Mouse (Mus musculus) intestine, postnatal 0 days (tissue): ENCODE measurements around the gene Car5a. TPM values are rescaled to one million over a fixed set of nuclear protein-coding genes. Genes with fewer than 3 reads are reported as not detected.

Experiments
- ATAC-seq: fragments of 200-750 bp; cut with Nextera tagmentation; 2 replicates; pipeline ENCODE4 v1.8.0; 2017; ENCODE audit warnings: mild to moderate bottlenecking, moderate TSS enrichment, moderate library complexity
- H3K27ac ChIP-seq: fragments of 300-500 bp; sonication (generic); 2 replicates; pipeline ENCODE4 v1.5.1; 2014; ENCODE audit warnings: mild to moderate bottlenecking, low read depth, low read length, moderate library complexity
- H3K27me3 ChIP-seq: fragments of 300-500 bp; sonication (generic); replicated peaks from 2 replicates; pipeline ENCODE4 v1.6.1; 2014; ENCODE audit warnings: low read length, mixed read lengths; ENCODE audit not compliant: control insufficient read depth, insufficient read depth
- H3K36me3 ChIP-seq: fragments of 300-500 bp; sonication (generic); 2 replicates; pipeline ENCODE4 v1.6.1; 2014; ENCODE audit warnings: mild to moderate bottlenecking, moderate library complexity; ENCODE audit not compliant: control insufficient read depth, insufficient read depth
- H3K4me1 ChIP-seq: fragments of 300-500 bp; sonication (generic); replicated peaks from 2 replicates; pipeline ENCODE4 v1.6.1; 2014; ENCODE audit warnings: antibody characterized with exemption, low read length, mixed read lengths; ENCODE audit not compliant: control insufficient read depth, insufficient read depth
- H3K4me2 ChIP-seq: fragments of 300-500 bp; sonication (generic); replicated peaks from 2 replicates; pipeline ENCODE4 v1.6.1; 2014; ENCODE audit warnings: low read depth, mild to moderate bottlenecking, moderate library complexity
- H3K4me3 ChIP-seq: fragments of 300-500 bp; sonication (generic); 2 replicates; pipeline ENCODE4 v1.5.1; 2014; ENCODE audit warnings: low read depth, low read length
- H3K9ac ChIP-seq: fragments of 300-500 bp; sonication (generic); 2 replicates; pipeline ENCODE4 v1.6.1; 2014; ENCODE audit warnings: mild to moderate bottlenecking, low read depth, low read length
- H3K9me3 ChIP-seq: fragments of 300-500 bp; sonication (generic); 2 replicates; pipeline ENCODE4 v1.6.1; 2016; ENCODE audit warnings: mixed run types; ENCODE audit not compliant: control insufficient read depth
- CTCF ChIP-seq: sonication (generic); IDR thresholded peaks from 2 replicates; pipeline ENCODE4 v1.5.1; 2016; ENCODE audit warnings: low read depth, mild to moderate bottlenecking, control low read depth, antibody characterized with exemption, moderate library complexity
- WGBS: fragments of 180-500 bp; shearing (Covaris S2); extraction: QIAGEN DNeasy Blood & Tissue Kit; methylation state at CpG from one replicate; pipeline ENCODE4 v1.1.7; 2014; 5-methylcytosine and 5-hydroxymethylcytosine counted together
- polyA plus RNA-seq: library from polyadenylated mRNA; unstranded; fragments of >200 nt; fragmentation: Nextera tagmentation; extraction: Ambion mirVana; gene quantifications from 2 replicates; pipeline ENCODE4 v1.2.1, GENCODE M21; 2015

Gene Car5a
- polyA plus RNA-seq, 1 experiment from 2014 or later, result 10.1 TPM

GRCm38 (mm10) chr8:121980792-121981519 lies 36.3 kb upstream of the Car5a start:
- Histone ChIP-seq H3K4me3 (no peak overlapping the region), H3K9me3 (no peaks in the 10 kb centered on the region), H3K4me2 (no peak overlapping the region), H3K9ac (no peak overlapping the region), H3K27ac (no peak overlapping the region), H3K4me1 (no peaks in the 10 kb centered on the region), H3K27me3 (no peaks in the 10 kb centered on the region), H3K36me3 (peaks cover 61% of the 10 kb centered on the region)
- 89% methylated on average over 11 of the region's 11 CpGs for WGBS
- no peak for TF ChIP-seq CTCF
- no peak for ATAC-seq

GRCm38 (mm10) chr8:121978670-121979069 lies 34.0 kb upstream of the Car5a start:
- Histone ChIP-seq H3K9me3 (no peaks in the 10 kb centered on the region), H3K27ac (no peak overlapping the region), H3K4me3 (no peak overlapping the region), H3K9ac (no peak overlapping the region), H3K4me2 (no peak overlapping the region), H3K36me3 (peaks cover 70% of the 10 kb centered on the region), H3K27me3 (no peaks in the 10 kb centered on the region), H3K4me1 (no peaks in the 10 kb centered on the region)
- TF ChIP-seq CTCF, result no peak
- WGBS, result 94% methylated on average over 13 of the region's 13 CpGs
- ATAC-seq, result no peak

- no peaks in the 10 kb centered on the region for H3K27me3 ChIP-seq
- H3K9me3 ChIP-seq, result no peaks in the 10 kb centered on the region
- H3K4me2 ChIP-seq, result no peak overlapping the region
- H3K4me3 ChIP-seq, result no peak overlapping the region
- peaks cover 64% of the 10 kb centered on the region for H3K36me3 ChIP-seq
- no peak overlapping the region for H3K9ac ChIP-seq
- peak; percentile 84 for TF ChIP-seq CTCF
- H3K27ac ChIP-seq, result no peak overlapping the region
- 75% methylated on average over 8 of the region's 8 CpGs for WGBS
- ATAC-seq, result 0 out of 2 replicates have a peak, but pooled peaks have one; percentile 28
- no peaks in the 10 kb centered on the region for H3K4me1 ChIP-seq
These were observed 33.3 kb upstream of the Car5a start for GRCm38 (mm10) chr8:121977819-121978590.

GRCm38 (mm10) chr8:121973906-121974305 lies 29.2 kb upstream of the Car5a start:
- no peaks in the 10 kb centered on the region for H3K27me3 ChIP-seq
- no peak overlapping the region for H3K4me3 ChIP-seq
- no peak overlapping the region for H3K27ac ChIP-seq
- peaks cover 35% of the 10 kb centered on the region for H3K36me3 ChIP-seq
- ATAC-seq, result no peak
- H3K9ac ChIP-seq, result no peak overlapping the region
- TF ChIP-seq CTCF, result no peak
- H3K4me1 ChIP-seq, result no peaks in the 10 kb centered on the region
- no peaks in the 10 kb centered on the region for H3K9me3 ChIP-seq
- WGBS, result 95% methylated on average over 28 of the region's 28 CpGs
- no peak overlapping the region for H3K4me2 ChIP-seq

GRCm38 (mm10) chr8:121971488-121972058 lies 26.9 kb upstream of the Car5a start:
- no peak overlapping the region for H3K4me2 ChIP-seq
- H3K36me3 ChIP-seq, result peaks cover 24% of the 10 kb centered on the region
- no peak overlapping the region for H3K4me3 ChIP-seq
- no peak overlapping the region for H3K27ac ChIP-seq
- WGBS, result 59% methylated on average over 17 of the region's 17 CpGs
- no peak overlapping the region; the same call in 1 of the 2 replicates for H3K9ac ChIP-seq
- 0 out of 2 replicates have a peak, but pooled peaks have one; percentile 24 for TF ChIP-seq CTCF
- 0 out of 2 replicates have a peak, but pooled peaks have one; percentile 22 for ATAC-seq
- H3K4me1 ChIP-seq, result peaks cover 13% of the 10 kb centered on the region
- H3K9me3 ChIP-seq, result no peaks in the 10 kb centered on the region
- no peaks in the 10 kb centered on the region for H3K27me3 ChIP-seq

- peaks cover 19% of the 10 kb centered on the region for H3K4me1 ChIP-seq
- H3K9ac ChIP-seq, result no peak overlapping the region
- no peaks in the 10 kb centered on the region for H3K27me3 ChIP-seq
- 82% methylated on average over 8 of the region's 8 CpGs for WGBS
- H3K27ac ChIP-seq, result no peak overlapping the region
- H3K4me3 ChIP-seq, result no peak overlapping the region
- H3K36me3 ChIP-seq, result peaks cover 11% of the 10 kb centered on the region
- ATAC-seq, result no peak
- no peak overlapping the region for H3K4me2 ChIP-seq
- no peaks in the 10 kb centered on the region for H3K9me3 ChIP-seq
- TF ChIP-seq CTCF, result no peak
These were observed 25.5 kb upstream of the Car5a start for GRCm38 (mm10) chr8:121970225-121970624.
